Mouse (Mus musculus): ENCODE measurements around the gene Atxn7l3. TPM values are rescaled to one million over a fixed set of nuclear protein-coding genes. Genes with fewer than 3 reads are reported as not detected.

The Atxn7l3 gene
- polyA plus RNA-seq, 1 experiment, result 84.9 TPM

GRCm38 (mm10) chr11:102290141-102290540 is 6.3 kb downstream of the Atxn7l3 start:
- TF ChIP-seq GATA1 (IDR thresholded peaks at IDR 0.05; ENCODE audit: low read length), result no peak

GRCm38 (mm10) chr11:102289511-102290100 is 6.8 kb downstream of the Atxn7l3 start:
- no peak for TF ChIP-seq GATA1 (IDR thresholded peaks at IDR 0.05; ENCODE audit: low read length)

GRCm38 (mm10) chr11:102288913-102289312 is 7.5 kb downstream of the Atxn7l3 start:
- TF ChIP-seq GATA1 (IDR thresholded peaks at IDR 0.05; ENCODE audit: low read length), result no peak

- no peak for TF ChIP-seq GATA1 (IDR thresholded peaks at IDR 0.05; ENCODE audit: low read length)
These were observed 8.2 kb downstream of the Atxn7l3 start for GRCm38 (mm10) chr11:102288027-102288804.

GRCm38 (mm10) chr11:102287485-102287884 is 8.9 kb downstream of the Atxn7l3 start:
- no peak for TF ChIP-seq GATA1 (IDR thresholded peaks at IDR 0.05; ENCODE audit: low read length)

GRCm38 (mm10) chr11:102285095-102285834 is 11.2 kb downstream of the Atxn7l3 start:
- no peak for TF ChIP-seq GATA1 (IDR thresholded peaks at IDR 0.05; ENCODE audit: low read length)

- TF ChIP-seq GATA1 (IDR thresholded peaks at IDR 0.05; ENCODE audit: low read length), result no peak
These were observed 11.8 kb downstream of the Atxn7l3 start, which contains the start of gene Tmub2 for GRCm38 (mm10) chr11:102284501-102285094. Tmub2 (plus strand) TSS chr11:102284931.

- TF ChIP-seq GATA1 (IDR thresholded peaks at IDR 0.05; ENCODE audit: low read length), result no peak
These were observed 12.5 kb downstream of the Atxn7l3 start for GRCm38 (mm10) chr11:102283922-102284321.

- TF ChIP-seq GATA1 (IDR thresholded peaks at IDR 0.05; ENCODE audit: low read length), result no peak
These were observed 16.8 kb downstream of the Atxn7l3 start for GRCm38 (mm10) chr11:102279595-102279994.

GRCm38 (mm10) chr11:102277754-102278153 is 18.7 kb downstream of the Atxn7l3 start:
- TF ChIP-seq GATA1 (IDR thresholded peaks at IDR 0.05; ENCODE audit: low read length), result no peak

- TF ChIP-seq GATA1 (IDR thresholded peaks at IDR 0.05; ENCODE audit: low read length), result no peak
These were observed 20.0 kb downstream of the Atxn7l3 start for GRCm38 (mm10) chr11:102276411-102276915.

- TF ChIP-seq GATA1 (IDR thresholded peaks at IDR 0.05; ENCODE audit: low read length), result no peak
These were observed 27.7 kb downstream of the Atxn7l3 start, which contains the start of gene Asb16 for GRCm38 (mm10) chr11:102268520-102269244. Asb16 (plus strand) TSS chr11:102268743.

GRCm38 (mm10) chr11:102267480-102267879 is 29.0 kb downstream of the Atxn7l3 start:
- no peak for TF ChIP-seq GATA1 (IDR thresholded peaks at IDR 0.05; ENCODE audit: low read length)

GRCm38 (mm10) chr11:102266631-102267355 is 29.6 kb downstream of the Atxn7l3 start:
- TF ChIP-seq GATA1 (IDR thresholded peaks at IDR 0.05; ENCODE audit: low read length), result no peak
